In genomic region chr8:126309015-126309414, GRCm38 (mm10) we compare ENCODE assay signal across 8 mouse cellular contexts. TPM values are rescaled to one million over a fixed set of nuclear protein-coding genes. Genes with fewer than 3 reads are reported as not detected.
A peak's percentile ranks its signal among the peaks of the same experiment; 100 is the strongest.
DNase-seq lines count a peak whose midpoint lies in the region; ATAC-seq lines count a peak whose summit lies in the region.
"Had no signal": no experiment of that assay in that cellular context is flagged by ENCODE, and none has a peak within 500 bp of the region (broad histone marks: within the 10 kb centered on the region; RNA-seq: fewer than 3 reads in every experiment).

No protein-coding gene starts in this region.

- H3K27ac ChIP-seq in liver, embryonic 15.5 days (replicated peaks), result no peak overlapping the region
- H3K27ac ChIP-seq: midbrain, embryonic 12.5 days had no signal

- peak; percentile 44 for DNase-seq in layer of hippocampus, adult 11-12 months (ENCODE audit: low spot score)
- no peak for DNase-seq in layer of hippocampus, adult 9-10 months (ENCODE audit: low spot score)
- DNase-seq in adipocyte (ENCODE audit: low spot score), result peak; percentile 10
- DNase-seq in cerebellum, adult 9-10 months, result peak; percentile 55
- DNase-seq in spleen, adult 12 weeks (ENCODE audit: low spot score), result no peak

- no peaks in the 10 kb centered on the region for H3K9me3 ChIP-seq in liver, embryonic 15.5 days (replicated peaks)
- H3K9me3 ChIP-seq: midbrain, embryonic 12.5 days had no signal

- 26% methylated on average over 1 of the region's 1 CpGs for WGBS in liver, embryonic 15.5 days (ENCODE audit: insufficient replicate concordance)

- no peak overlapping the region for H3K9ac ChIP-seq in liver, embryonic 15.5 days
- H3K9ac ChIP-seq: midbrain, embryonic 12.5 days had no signal

- no peaks in the 10 kb centered on the region for H3K4me1 ChIP-seq in liver, embryonic 15.5 days (replicated peaks)
- H3K4me1 ChIP-seq: midbrain, embryonic 12.5 days had no signal

- ATAC-seq in liver, embryonic 15.5 days (ENCODE audit: insufficient read depth), result peak; percentile 28; the same call in 1 of the 2 replicates
- no peak for ATAC-seq in monocyte, adult 5-6 weeks (replicated peaks; ENCODE audit: insufficient number of reproducible peaks, low FRiP score, low TSS enrichment, poor library complexity, severe bottlenecking)

- no peaks in the 10 kb centered on the region for H3K27me3 ChIP-seq in liver, embryonic 15.5 days
- H3K27me3 ChIP-seq: midbrain, embryonic 12.5 days had no signal

- H3K4me2 ChIP-seq in liver, embryonic 15.5 days, result no peak overlapping the region
- H3K4me2 ChIP-seq: midbrain, embryonic 12.5 days had no signal

- no peak overlapping the region for H3K4me3 ChIP-seq in liver, embryonic 15.5 days (replicated peaks)
- H3K4me3 ChIP-seq: midbrain, embryonic 12.5 days had no signal

- no peaks in the 10 kb centered on the region for H3K36me3 ChIP-seq in liver, embryonic 15.5 days (replicated peaks)
- H3K36me3 ChIP-seq: midbrain, embryonic 12.5 days had no signal

RNA-seq across cellular contexts. Expression of gene Slc35f3, which starts 10.7 kb away (rescaled TPM):
- not detected in 2 replicates for polyA plus RNA-seq in liver, embryonic 15.5 days (2015; fragmentation: Nextera tagmentation; extraction: Ambion mirVana)
- total RNA-seq in monocyte, adult 5-6 weeks (2017), result not detected in 3 replicates

Comparison
In these comparisons a context has a peak if more than half of its experiments do, and no peak if none do; other contexts are left out.
1. DNase-seq: peak in layer of hippocampus, adult 11-12 months (single experiment), adipocyte (single experiment) and cerebellum, adult 9-10 months (single experiment); none in layer of hippocampus, adult 9-10 months (single experiment) and spleen, adult 12 weeks (single experiment).